Mouse (Mus musculus): ENCODE data around the gene Mettl26. TPM values are rescaled to one million over a fixed set of nuclear protein-coding genes. Genes with fewer than 3 reads are reported as not detected.
A peak's percentile ranks its signal among the peaks of the same experiment; 100 is the strongest.

Mettl26 gene
- polyA plus RNA-seq, 1 experiment, result 77.3 TPM

DNA sequence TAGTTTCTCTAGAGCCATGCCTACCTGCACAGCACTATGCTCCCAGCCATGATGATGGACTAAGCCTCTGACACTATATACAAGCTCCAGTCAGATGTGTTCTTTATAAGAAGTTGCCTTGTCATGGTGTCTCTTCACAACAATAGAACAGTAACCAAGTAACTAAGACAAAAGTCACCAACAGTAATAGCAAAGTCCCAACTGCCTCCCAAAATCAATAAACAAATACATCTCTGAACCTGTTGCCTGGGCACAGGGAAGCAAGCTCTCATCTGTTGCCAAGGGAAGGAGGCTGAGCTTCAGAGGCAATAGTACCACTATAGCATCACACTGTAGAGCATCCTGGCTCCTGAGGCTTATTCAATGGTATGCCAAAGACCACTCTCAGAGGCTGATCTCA, 11.9 kb downstream of the Mettl26 start:
- DNase-seq, result no peak
- Histone ChIP-seq H3K27ac (ENCODE audit: control insufficient read depth, insufficient read depth, low read length) (no peak overlapping the region), H3K27me3 (ENCODE audit: control insufficient read depth, insufficient read depth, low read length) (no peaks in the 10 kb centered on the region), H3K4me3 (ENCODE audit: control insufficient read depth, insufficient read depth, low read length) (no peak overlapping the region), H3K36me3 (ENCODE audit: control insufficient read depth, insufficient read depth, low read length) (peaks cover 3% of the 10 kb centered on the region; the same call in 1 of the 2 replicates), H3K4me1 (replicated peaks; ENCODE audit: control insufficient read depth, insufficient read depth, low read length) (no peaks in the 10 kb centered on the region)
- no peak for TF ChIP-seq CTCF (IDR thresholded peaks at IDR 0.05; ENCODE audit: borderline replicate concordance, control insufficient read depth, extremely low read depth, insufficient read depth, low read length, poor library complexity)
- no peak for TF ChIP-seq POLR2A (IDR thresholded peaks at IDR 0.05; ENCODE audit: control insufficient read depth, extremely low read depth, insufficient read depth, low read length, poor library complexity)

DNA sequence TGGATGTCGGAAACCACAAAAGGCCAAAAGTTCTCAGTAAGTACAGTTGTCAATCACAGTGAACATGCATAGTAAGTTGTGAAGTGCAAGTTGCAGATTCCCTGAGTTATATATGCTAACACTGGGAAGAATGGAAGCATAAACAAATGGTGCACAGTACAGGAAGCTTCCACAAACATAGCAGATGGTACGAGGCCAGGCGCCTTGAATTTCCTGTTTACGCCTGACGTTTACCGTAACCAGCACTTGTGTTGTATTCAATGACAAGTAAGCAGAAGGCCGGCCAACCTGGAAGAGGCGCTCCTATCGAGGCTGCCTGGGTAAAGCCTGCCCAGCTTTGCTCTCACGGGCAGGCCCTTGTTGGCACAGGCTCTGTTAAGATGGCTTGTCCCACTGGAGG, 12.6 kb downstream of the Mettl26 start:
- Histone ChIP-seq H3K27ac (ENCODE audit: control insufficient read depth, insufficient read depth, low read length) (no peak overlapping the region), H3K27me3 (ENCODE audit: control insufficient read depth, insufficient read depth, low read length) (no peaks in the 10 kb centered on the region), H3K36me3 (ENCODE audit: control insufficient read depth, insufficient read depth, low read length) (peaks cover 3% of the 10 kb centered on the region; the same call in 1 of the 2 replicates), H3K4me3 (ENCODE audit: control insufficient read depth, insufficient read depth, low read length) (no peak overlapping the region), H3K4me1 (replicated peaks; ENCODE audit: control insufficient read depth, insufficient read depth, low read length) (no peaks in the 10 kb centered on the region)
- DNase-seq, result no peak
- 93% methylated on average over 10 of the region's 10 CpGs for WGBS
- no peak for TF ChIP-seq POLR2A (IDR thresholded peaks at IDR 0.05; ENCODE audit: control insufficient read depth, extremely low read depth, insufficient read depth, low read length, poor library complexity)
- no peak for TF ChIP-seq CTCF (IDR thresholded peaks at IDR 0.05; ENCODE audit: borderline replicate concordance, control insufficient read depth, extremely low read depth, insufficient read depth, low read length, poor library complexity)

DNA sequence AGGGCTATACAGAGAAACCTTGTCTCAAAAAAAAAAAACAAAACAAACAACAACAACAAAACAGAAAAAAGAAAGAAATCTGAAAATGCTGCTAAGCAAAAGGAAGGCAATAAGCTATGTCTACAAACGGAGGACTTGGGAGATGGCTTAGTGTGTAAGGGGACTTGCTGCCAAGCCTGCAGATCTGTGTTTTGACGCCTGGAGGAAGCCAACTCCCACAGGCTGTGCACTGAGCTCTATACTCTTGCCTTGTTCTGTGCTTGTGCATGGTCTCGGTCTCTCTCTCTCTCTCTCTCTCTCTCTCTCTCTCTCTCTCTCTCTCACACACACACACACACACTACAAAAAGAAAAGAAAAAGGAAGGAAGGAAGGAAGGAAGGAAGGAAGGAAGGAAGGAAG, 14.0 kb downstream of the Mettl26 start:
- no peak overlapping the region for H3K4me3 ChIP-seq (ENCODE audit: control insufficient read depth, insufficient read depth, low read length)
- 93% methylated on average over 3 of the region's 3 CpGs for WGBS
- no peak for DNase-seq
- H3K27ac ChIP-seq (ENCODE audit: control insufficient read depth, insufficient read depth, low read length), result no peak overlapping the region
- no peaks in the 10 kb centered on the region for H3K27me3 ChIP-seq (ENCODE audit: control insufficient read depth, insufficient read depth, low read length)
- H3K4me1 ChIP-seq (replicated peaks; ENCODE audit: control insufficient read depth, insufficient read depth, low read length), result no peaks in the 10 kb centered on the region
- no peak for TF ChIP-seq CTCF (IDR thresholded peaks at IDR 0.05; ENCODE audit: borderline replicate concordance, control insufficient read depth, extremely low read depth, insufficient read depth, low read length, poor library complexity)
- no peak for TF ChIP-seq POLR2A (IDR thresholded peaks at IDR 0.05; ENCODE audit: control insufficient read depth, extremely low read depth, insufficient read depth, low read length, poor library complexity)
- H3K36me3 ChIP-seq (ENCODE audit: control insufficient read depth, insufficient read depth, low read length), result peaks cover 3% of the 10 kb centered on the region; the same call in 1 of the 2 replicates

DNA sequence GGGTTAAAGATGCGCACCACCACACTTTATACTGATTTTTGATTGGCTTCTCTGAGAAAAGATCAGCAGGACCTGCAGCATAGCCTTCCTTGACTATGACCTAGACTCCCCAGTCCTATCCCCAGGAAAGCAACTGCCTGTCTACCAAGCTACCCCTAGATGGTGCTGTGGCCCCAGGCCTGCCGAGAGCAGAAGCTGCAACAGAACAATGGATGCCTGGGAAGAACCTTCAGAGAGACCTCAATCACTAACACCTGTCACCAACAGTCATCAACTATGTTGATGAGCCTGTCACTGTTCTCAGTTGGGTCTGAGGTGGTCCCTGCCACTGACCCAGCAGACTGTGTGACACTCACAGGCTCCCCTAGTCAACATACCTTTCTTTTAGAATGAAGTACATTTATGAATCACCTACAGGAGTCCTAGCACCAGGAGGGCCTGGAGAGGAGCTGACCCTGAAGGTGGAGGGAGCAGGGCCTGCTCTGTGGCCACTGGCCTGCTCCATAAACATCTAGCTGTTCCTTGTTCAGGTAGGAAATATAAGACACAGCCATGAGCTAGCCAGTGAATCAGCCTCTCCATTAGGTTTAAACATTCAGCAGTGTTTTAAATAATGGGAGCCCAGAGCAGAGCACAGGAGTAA, 19.2 kb downstream of the Mettl26 start:
- 41% methylated on average over 2 of the region's 2 CpGs for WGBS
- Histone ChIP-seq H3K27ac (ENCODE audit: control insufficient read depth, insufficient read depth, low read length) (no peak overlapping the region), H3K36me3 (ENCODE audit: control insufficient read depth, insufficient read depth, low read length) (no peaks in the 10 kb centered on the region), H3K27me3 (ENCODE audit: control insufficient read depth, insufficient read depth, low read length) (no peaks in the 10 kb centered on the region), H3K4me1 (replicated peaks; ENCODE audit: control insufficient read depth, insufficient read depth, low read length) (no peaks in the 10 kb centered on the region), H3K4me3 (ENCODE audit: control insufficient read depth, insufficient read depth, low read length) (no peak overlapping the region)
- DNase-seq, result peak; percentile 73
- TF ChIP-seq CTCF (IDR thresholded peaks at IDR 0.05; ENCODE audit: borderline replicate concordance, control insufficient read depth, extremely low read depth, insufficient read depth, low read length, poor library complexity) (peak; percentile 80; the same call in 1 of the 2 replicates), POLR2A (IDR thresholded peaks at IDR 0.05; ENCODE audit: control insufficient read depth, extremely low read depth, insufficient read depth, low read length, poor library complexity) (no peak)

DNA sequence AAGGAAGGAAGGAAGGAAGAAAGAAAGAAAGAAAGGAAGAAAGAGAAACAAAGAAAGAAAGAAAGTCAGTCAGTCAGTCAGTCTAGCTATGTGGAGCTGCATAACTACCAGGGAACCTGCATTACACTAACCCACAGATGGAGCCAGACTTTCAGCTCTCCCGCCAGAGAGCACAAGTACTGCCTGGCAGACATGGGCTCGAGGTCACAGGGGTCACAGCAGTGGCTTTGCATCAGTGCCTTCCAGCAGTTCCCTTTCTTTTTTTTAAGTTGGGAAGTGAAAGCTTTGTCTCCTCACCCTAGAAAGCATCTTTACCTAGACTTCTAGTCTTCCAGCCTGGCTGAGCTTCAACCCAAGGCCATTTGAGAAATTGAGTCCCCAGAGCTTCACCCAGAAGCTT, 20.5 kb downstream of the Mettl26 start:
- no peak overlapping the region for H3K4me3 ChIP-seq (ENCODE audit: control insufficient read depth, insufficient read depth, low read length)
- H3K27me3 ChIP-seq (ENCODE audit: control insufficient read depth, insufficient read depth, low read length), result no peaks in the 10 kb centered on the region
- no peak overlapping the region for H3K27ac ChIP-seq (ENCODE audit: control insufficient read depth, insufficient read depth, low read length)
- TF ChIP-seq CTCF (IDR thresholded peaks at IDR 0.05; ENCODE audit: borderline replicate concordance, control insufficient read depth, extremely low read depth, insufficient read depth, low read length, poor library complexity) (no peak), POLR2A (IDR thresholded peaks at IDR 0.05; ENCODE audit: control insufficient read depth, extremely low read depth, insufficient read depth, low read length, poor library complexity) (no peak)
- DNase-seq, result no peak
- H3K36me3 ChIP-seq (ENCODE audit: control insufficient read depth, insufficient read depth, low read length), result no peaks in the 10 kb centered on the region
- 74% methylated on average over 2 of the region's 2 CpGs for WGBS
- H3K4me1 ChIP-seq (replicated peaks; ENCODE audit: control insufficient read depth, insufficient read depth, low read length), result no peaks in the 10 kb centered on the region

DNA sequence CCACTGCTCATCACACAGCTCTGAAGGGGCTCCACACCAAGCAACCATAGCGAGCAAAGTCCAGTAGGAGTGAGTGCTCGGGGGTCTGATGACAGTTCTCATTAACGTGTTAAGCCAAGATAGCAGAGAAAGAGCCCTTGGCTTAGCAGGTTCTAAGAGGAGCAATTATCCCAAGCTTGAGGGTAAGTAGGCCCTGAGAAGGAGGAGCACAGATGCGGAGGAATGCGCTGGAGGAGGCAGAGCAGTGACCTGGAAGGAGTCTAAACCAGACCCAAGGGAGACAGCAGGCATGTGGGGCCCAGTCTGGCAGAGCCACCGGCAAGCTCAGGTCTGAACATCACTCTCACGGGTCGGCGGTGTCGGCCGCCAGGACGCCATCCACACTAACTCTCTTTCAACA, 21.0 kb downstream of the Mettl26 start:
- no peak for DNase-seq
- Histone ChIP-seq H3K4me1 (replicated peaks; ENCODE audit: control insufficient read depth, insufficient read depth, low read length) (no peaks in the 10 kb centered on the region), H3K4me3 (ENCODE audit: control insufficient read depth, insufficient read depth, low read length) (no peak overlapping the region), H3K27me3 (ENCODE audit: control insufficient read depth, insufficient read depth, low read length) (no peaks in the 10 kb centered on the region), H3K27ac (ENCODE audit: control insufficient read depth, insufficient read depth, low read length) (no peak overlapping the region), H3K36me3 (ENCODE audit: control insufficient read depth, insufficient read depth, low read length) (no peaks in the 10 kb centered on the region)
- 89% methylated on average over 12 of the region's 12 CpGs for WGBS
- TF ChIP-seq CTCF (IDR thresholded peaks at IDR 0.05; ENCODE audit: borderline replicate concordance, control insufficient read depth, extremely low read depth, insufficient read depth, low read length, poor library complexity), result no peak
- TF ChIP-seq POLR2A (IDR thresholded peaks at IDR 0.05; ENCODE audit: control insufficient read depth, extremely low read depth, insufficient read depth, low read length, poor library complexity), result no peak

DNA sequence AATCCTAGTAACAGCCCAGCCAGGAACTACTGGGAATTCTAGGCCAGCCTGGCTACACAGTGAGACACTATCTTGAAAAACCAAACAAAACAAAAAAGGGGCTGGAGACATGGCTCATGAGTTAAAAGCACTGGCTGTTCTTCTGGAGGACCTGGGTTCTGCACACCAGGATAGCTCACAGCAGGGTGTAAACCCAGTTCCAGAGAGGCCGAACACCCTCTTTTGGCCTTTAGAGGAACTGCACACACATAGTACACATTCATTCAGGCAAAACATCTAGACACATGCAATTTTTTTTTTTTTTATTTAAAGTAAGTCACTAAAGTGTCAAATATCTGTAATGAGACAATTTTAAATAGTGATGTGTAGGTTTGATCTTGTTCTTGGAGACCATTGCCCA, 25.3 kb downstream of the Mettl26 start:
- TF ChIP-seq POLR2A (IDR thresholded peaks at IDR 0.05; ENCODE audit: control insufficient read depth, extremely low read depth, insufficient read depth, low read length, poor library complexity) (no peak), CTCF (IDR thresholded peaks at IDR 0.05; ENCODE audit: borderline replicate concordance, control insufficient read depth, extremely low read depth, insufficient read depth, low read length, poor library complexity) (no peak)
- Histone ChIP-seq H3K27ac (ENCODE audit: control insufficient read depth, insufficient read depth, low read length) (no peak overlapping the region), H3K27me3 (ENCODE audit: control insufficient read depth, insufficient read depth, low read length) (no peaks in the 10 kb centered on the region), H3K4me3 (ENCODE audit: control insufficient read depth, insufficient read depth, low read length) (no peak overlapping the region), H3K36me3 (ENCODE audit: control insufficient read depth, insufficient read depth, low read length) (no peaks in the 10 kb centered on the region), H3K4me1 (replicated peaks; ENCODE audit: control insufficient read depth, insufficient read depth, low read length) (no peaks in the 10 kb centered on the region)
- WGBS, result 100% methylated on average over 1 of the region's 1 CpGs
- no peak for DNase-seq
